In genomic region chr9:53603384-53603783, GRCm38 (mm10) we compare ENCODE assay signal across 8 mouse cellular contexts. TPM values are rescaled to one million over a fixed set of nuclear protein-coding genes. Genes with fewer than 3 reads are reported as not detected.
A peak's percentile ranks its signal among the peaks of the same experiment; 100 is the strongest.
DNase-seq lines count a peak whose midpoint lies in the region; ATAC-seq and TF ChIP-seq lines count a peak whose summit lies in the region.

No protein-coding gene starts in this region.

- no peak for TF ChIP-seq EP300 in heart, adult 2 months (IDR thresholded peaks at IDR 0.05; ENCODE audit: insufficient read depth, low read depth, low read length)

- no peak overlapping the region for H3K9ac ChIP-seq in heart, adult 2 months (ENCODE audit: low read depth, low read length)
- H3K9ac ChIP-seq in liver, embryonic 16.5 days (ENCODE audit: low read depth, low read length) = no peak overlapping the region
- H3K9ac ChIP-seq in stomach, embryonic 16.5 days (ENCODE audit: low read length) = no peak overlapping the region

- peak overlapping the region; percentile 56 for H3K27ac ChIP-seq in heart, adult 2 months
- peak overlapping the region; percentile 71 for H3K27ac ChIP-seq in liver, embryonic 16.5 days (ENCODE audit: low read length)
- peak overlapping the region; percentile 47; the same call in 1 of the 2 replicates for H3K27ac ChIP-seq in stomach, embryonic 16.5 days (ENCODE audit: low read length)
- H3K27ac ChIP-seq in layer of hippocampus, adult 2 months = no peak overlapping the region

- 45% methylated on average over 1 of the region's 1 CpGs for WGBS in heart, adult 2 months
- WGBS in liver, embryonic 16.5 days (ENCODE audit: insufficient replicate concordance) = 47% methylated on average over 1 of the region's 1 CpGs
- 74% methylated on average over 1 of the region's 1 CpGs for WGBS in stomach, embryonic 16.5 days

- H3K4me1 ChIP-seq in heart, adult 2 months (ENCODE audit: control insufficient read depth, insufficient read depth, low read length) = peaks cover 14% of the 10 kb centered on the region
- H3K4me1 ChIP-seq in liver, embryonic 16.5 days (ENCODE audit: control insufficient read depth, low read depth, low read length) = peaks cover 16% of the 10 kb centered on the region
- H3K4me1 ChIP-seq in stomach, embryonic 16.5 days (ENCODE audit: control insufficient read depth, insufficient read depth, low read length) = peaks cover 4% of the 10 kb centered on the region; the same call in 1 of the 2 replicates

- no peak overlapping the region for H3K4me3 ChIP-seq in heart, adult 2 months
- H3K4me3 ChIP-seq in liver, embryonic 16.5 days (ENCODE audit: low read depth, low read length) = no peak overlapping the region
- no peak overlapping the region for H3K4me3 ChIP-seq in stomach, embryonic 16.5 days (replicated peaks; ENCODE audit: low read length)
- H3K4me3 ChIP-seq in layer of hippocampus, adult 2 months = no peak overlapping the region

- DNase-seq in heart, adult 2 months = peak in 1 of 2 experiments; percentile 24
- DNase-seq in heart, adult 9 months (ENCODE audit: low spot score in 2 of 2) = no peak
- DNase-seq in 416B (ENCODE audit: low read depth) = peak; percentile 98
- DNase-seq in adrenal gland, postnatal 36 days = peak; percentile 61 to 62
- DNase-seq in embryo, embryonic 10.5 days (ENCODE audit: low spot score) = no peak
- no peak for DNase-seq in layer of hippocampus, adult 2 months (ENCODE audit: low spot score in 2 of 2)

- H3K36me3 ChIP-seq in heart, adult 2 months (ENCODE audit: control insufficient read depth, insufficient read depth, low read length) = peaks cover 7% of the 10 kb centered on the region
- H3K36me3 ChIP-seq in liver, embryonic 16.5 days (ENCODE audit: control insufficient read depth, insufficient read depth) = no peaks in the 10 kb centered on the region
- no peaks in the 10 kb centered on the region for H3K36me3 ChIP-seq in stomach, embryonic 16.5 days (ENCODE audit: control insufficient read depth, insufficient read depth, low read length)

- H3K27me3 ChIP-seq in heart, adult 2 months (ENCODE audit: control insufficient read depth, insufficient read depth, low read length) = no peaks in the 10 kb centered on the region
- no peaks in the 10 kb centered on the region for H3K27me3 ChIP-seq in liver, embryonic 16.5 days (ENCODE audit: control insufficient read depth, insufficient read depth, low read depth, low read length)
- no peaks in the 10 kb centered on the region for H3K27me3 ChIP-seq in stomach, embryonic 16.5 days (ENCODE audit: control insufficient read depth, insufficient read depth, low read length)

- TF ChIP-seq POLR2A in heart, adult 2 months (IDR thresholded peaks at IDR 0.05; ENCODE audit: insufficient read depth, low read depth, low read length) = no peak

- no peaks in the 10 kb centered on the region for H3K9me3 ChIP-seq in liver, embryonic 16.5 days (replicated peaks; ENCODE audit: control insufficient read depth, low read length)
- no peaks in the 10 kb centered on the region for H3K9me3 ChIP-seq in stomach, embryonic 16.5 days (replicated peaks; ENCODE audit: control insufficient read depth, low read length)

- no peak for ATAC-seq in liver, embryonic 16.5 days (ENCODE audit: low read depth)
- no peak for ATAC-seq in stomach, embryonic 16.5 days (ENCODE audit: insufficient read depth, low FRiP score)

- TF ChIP-seq CTCF in heart, adult 2 months (IDR thresholded peaks at IDR 0.05) = no peak
- no peak for TF ChIP-seq CTCF in layer of hippocampus, adult 2 months (conservative IDR thresholded peaks at IDR 0.05)

- intact Hi-C loops in heart, adult 2 months (cut with DNase I) = no loop called here

- peaks cover 3% of the 10 kb centered on the region; the same call in 1 of the 2 replicates for H3K79me2 ChIP-seq in heart, adult 2 months (replicated peaks; ENCODE audit: control insufficient read depth, insufficient read depth, low read length)

- H3K4me2 ChIP-seq in liver, embryonic 16.5 days (ENCODE audit: low read depth, low read length) = no peak overlapping the region
- no peak overlapping the region for H3K4me2 ChIP-seq in stomach, embryonic 16.5 days (ENCODE audit: low read depth, low read length)

RNA-seq across cellular contexts. Expression of gene Acat1, which starts 6.8 kb away (rescaled TPM):
- 100 to 1,000 TPM; 286 to 342 TPM for total RNA-seq in heart, adult 2 months (2021)
- 157 and 271 TPM in 2 replicates for polyA plus RNA-seq in heart, adult 2 months (2012; rRNA removed)
- total RNA-seq in adrenal gland, postnatal 36 days (2021) = 100 to 1,000 TPM; 132 to 160 TPM
- polyA plus RNA-seq in liver, embryonic 16.5 days (2015; fragmentation: Nextera tagmentation; extraction: Ambion mirVana) = 138 and 148 TPM in 2 replicates
- polyA plus RNA-seq in stomach, embryonic 16.5 days (2015; fragmentation: Nextera tagmentation; extraction: Ambion mirVana) = 120 and 141 TPM in 2 replicates
- 10 to 100 TPM; 63.2 to 65.6 TPM for total RNA-seq in layer of hippocampus, adult 2 months (2021)

Comparison
In these comparisons a context has a peak if more than half of its experiments do, and no peak if none do; other contexts are left out.
1. DNase-seq: peak in 416B (single experiment) and adrenal gland, postnatal 36 days (2 of 2); none in heart, adult 9 months (0 of 2), embryo, embryonic 10.5 days (single experiment) and layer of hippocampus, adult 2 months (0 of 2).